Mouse (Mus musculus): ENCODE measurements around the gene Gm34653.

DNA sequence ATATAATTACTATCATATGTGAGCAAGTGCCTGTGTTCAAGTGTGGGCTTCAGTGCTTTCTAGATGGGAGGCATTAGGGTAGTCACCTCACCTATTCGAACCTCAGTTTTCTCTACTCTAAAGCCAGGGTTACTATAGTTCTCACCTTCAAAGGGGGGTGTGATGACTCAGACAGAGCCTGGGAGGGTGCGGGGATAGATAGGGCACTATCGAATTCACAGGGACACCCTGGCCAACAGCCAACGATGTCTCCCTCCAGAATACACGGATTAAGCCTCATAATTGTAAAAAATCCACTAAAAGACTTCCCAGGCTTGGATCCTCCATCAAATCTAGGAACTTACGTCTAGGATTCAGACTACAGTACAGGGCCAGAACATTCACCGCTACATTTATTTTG, 37.4 kb upstream of the Gm34653 start:
- TF ChIP-seq POLR2A (IDR thresholded peaks at IDR 0.05; ENCODE audit: insufficient read depth, low read depth, low read length), result no peak
- TF ChIP-seq CTCF (IDR thresholded peaks at IDR 0.05), result no peak

Measured in heart, adult 2 months (tissue).